Comparison of ENCODE assay signal across 20 mouse cellular contexts in genomic region chr9:6325408-6325807, GRCm38 (mm10). TPM values are rescaled to one million over a fixed set of nuclear protein-coding genes. Genes with fewer than 3 reads are reported as not detected.
"Had no signal": no experiment of that assay in that cellular context is flagged by ENCODE, and none has a peak within 500 bp of the region (broad histone marks: within the 10 kb centered on the region; RNA-seq: fewer than 3 reads in every experiment).

No protein-coding gene starts in this region.

- H3K9ac ChIP-seq: neural tube, embryonic 13.5 days; neural tube, embryonic 15.5 days; stomach, embryonic 15.5 days had no signal

- H3K9me3 ChIP-seq: neural tube, embryonic 13.5 days; neural tube, embryonic 15.5 days; stomach, embryonic 15.5 days had no signal

- H3K27me3 ChIP-seq: neural tube, embryonic 13.5 days; neural tube, embryonic 15.5 days; stomach, embryonic 15.5 days had no signal

- DNase-seq: retina, postnatal 1 day; right cerebral cortex, adult 18-20 months; right cerebral cortex, postnatal 14 days; right cerebral cortex, postnatal 25 days; right cerebral cortex, postnatal 4 days; spleen, adult 18-20 months; thymus, adult 18-20 months; thymus, adult 2 months; thymus, postnatal 14 days; thymus, postnatal 25 days; thymus, postnatal 36 days; thymus, postnatal 4 days had no signal

- H3K4me3 ChIP-seq: neural tube, embryonic 13.5 days; neural tube, embryonic 15.5 days; stomach, embryonic 15.5 days had no signal

- H3K36me3 ChIP-seq: neural tube, embryonic 13.5 days; neural tube, embryonic 15.5 days; stomach, embryonic 15.5 days had no signal

- H3K27ac ChIP-seq: neural tube, embryonic 13.5 days; neural tube, embryonic 15.5 days; stomach, embryonic 15.5 days; stomach, postnatal 0 days had no signal

- H3K4me1 ChIP-seq: neural tube, embryonic 13.5 days; neural tube, embryonic 15.5 days; stomach, embryonic 15.5 days had no signal

- H3K4me2 ChIP-seq: neural tube, embryonic 13.5 days; neural tube, embryonic 15.5 days; stomach, embryonic 15.5 days had no signal

RNA-seq across cellular contexts. Expression of gene Ddi1, which starts 55.8 kb away (rescaled TPM):
- total RNA-seq: neutrophil, adult 5-6 weeks had no signal
- polyA plus RNA-seq: neural tube, embryonic 13.5 days; small intestine, adult 2 months; spleen, adult 2 months; thymus, adult 2 months; urinary bladder, adult 2 months had no signal
